Mouse (Mus musculus) forebrain, embryonic 13.5 days (tissue): ENCODE results near the gene Capn12. TPM values are rescaled to one million over a fixed set of nuclear protein-coding genes. Genes with fewer than 3 reads are reported as not detected.

Experiments
- ATAC-seq: fragments of 200-750 bp; cut with Nextera tagmentation; 2 replicates; pipeline ENCODE4 v1.8.0; 2017
- H3K27ac ChIP-seq: fragments of 300-500 bp; sonication (generic); 2 replicates; pipeline ENCODE4 v1.5.1; 2015; ENCODE audit warnings: inconsistent platforms, mild to moderate bottlenecking, moderate library complexity
- H3K27me3 ChIP-seq: fragments of 300-500 bp; sonication (generic); 2 replicates; pipeline ENCODE4 v1.6.1; 2015; ENCODE audit warnings: mild to moderate bottlenecking, inconsistent platforms
- H3K36me3 ChIP-seq: fragments of 300-500 bp; sonication (generic); 2 replicates; pipeline ENCODE4 v1.6.1; 2015; ENCODE audit warnings: mild to moderate bottlenecking, inconsistent platforms; ENCODE audit not compliant: poor library complexity, severe bottlenecking
- H3K4me1 ChIP-seq: fragments of 300-500 bp; sonication (generic); 2 replicates; pipeline ENCODE4 v1.6.1; 2015; ENCODE audit warnings: inconsistent platforms
- H3K4me2 ChIP-seq: fragments of 300-500 bp; sonication (generic); 2 replicates; pipeline ENCODE4 v1.6.1; 2015; ENCODE audit warnings: inconsistent platforms, mild to moderate bottlenecking, moderate library complexity
- H3K4me3 ChIP-seq: fragments of 300-500 bp; sonication (generic); 2 replicates; pipeline ENCODE4 v1.5.1; 2015; ENCODE audit warnings: mild to moderate bottlenecking, inconsistent platforms
- H3K9ac ChIP-seq: fragments of 300-500 bp; sonication (generic); 2 replicates; pipeline ENCODE4 v1.6.1; 2015; ENCODE audit warnings: mild to moderate bottlenecking, inconsistent platforms
- H3K9me3 ChIP-seq: fragments of 300-500 bp; sonication (generic); replicated peaks from 2 replicates; pipeline ENCODE4 v1.6.1; 2016; ENCODE audit warnings: inconsistent platforms
- WGBS: fragments of 180-500 bp; shearing (Covaris S2); methylation state at CpG from one replicate; pipeline ENCODE4 v1.1.7; 2015; 5-methylcytosine and 5-hydroxymethylcytosine counted together
- polyA plus RNA-seq: library from polyadenylated mRNA; unstranded; fragments of >200 nt; fragmentation: Nextera tagmentation; extraction: Ambion mirVana; gene quantifications from 2 replicates; pipeline ENCODE4 v1.2.1, GENCODE M21; 2015

The Capn12 gene
- polyA plus RNA-seq, 1 experiment from 2014 or later, result 0.30 TPM

DNA sequence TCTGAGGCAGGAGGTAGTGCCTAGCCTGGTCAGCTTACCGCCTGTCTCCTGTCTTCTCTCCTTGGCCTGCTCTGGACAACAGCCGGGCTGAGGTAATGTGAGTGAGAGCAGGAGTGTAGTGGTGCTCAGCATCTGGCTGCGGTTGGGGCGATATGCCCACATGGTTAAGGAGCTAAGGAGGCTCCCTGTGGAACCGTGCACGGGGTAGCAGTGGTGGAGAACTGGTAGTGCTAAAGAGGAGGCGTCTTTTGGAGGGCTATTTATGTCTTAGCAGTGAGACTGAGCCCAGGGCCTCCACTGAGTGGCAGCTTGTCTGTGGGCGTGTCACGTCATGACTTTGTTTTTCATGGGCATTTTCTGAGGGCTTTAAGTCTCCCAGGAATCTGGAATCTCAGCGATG, 22.6 kb downstream of the Capn12 start:
- Histone ChIP-seq H3K4me2 (no peak overlapping the region), H3K4me3 (no peak overlapping the region), H3K27me3 (no peaks in the 10 kb centered on the region), H3K4me1 (no peaks in the 10 kb centered on the region), H3K36me3 (peaks cover 100% of the 10 kb centered on the region), H3K27ac (no peak overlapping the region), H3K9ac (no peak overlapping the region), H3K9me3 (no peaks in the 10 kb centered on the region)
- no peak for ATAC-seq
- WGBS, result 92% methylated on average over 10 of the region's 10 CpGs

DNA sequence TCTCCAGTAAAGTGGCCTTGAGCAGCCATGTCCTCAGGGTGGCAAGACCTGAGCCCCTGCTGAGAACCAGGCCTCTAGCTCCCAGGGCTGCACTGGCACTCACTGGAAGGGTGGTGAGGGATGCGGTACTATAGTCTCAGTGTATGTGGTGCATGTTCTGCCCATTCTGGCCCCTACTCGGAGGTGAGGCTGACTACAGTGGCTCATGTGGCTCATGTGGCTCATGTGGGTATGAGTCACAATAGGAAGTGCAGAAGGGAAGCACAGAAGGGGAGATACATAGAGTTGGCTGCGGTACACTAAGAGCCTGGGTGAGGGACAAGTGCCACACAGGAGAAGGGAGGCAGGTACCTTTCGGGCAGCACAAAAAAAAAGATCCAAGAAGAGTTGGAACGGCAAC, 26.0 kb downstream of the Capn12 start:
- H3K36me3 ChIP-seq, result peaks cover 100% of the 10 kb centered on the region
- ATAC-seq, result no peak
- H3K27me3 ChIP-seq, result no peaks in the 10 kb centered on the region
- no peak overlapping the region for H3K4me3 ChIP-seq
- 95% methylated on average over 5 of the region's 5 CpGs for WGBS
- H3K4me2 ChIP-seq, result no peak overlapping the region
- no peak overlapping the region for H3K9ac ChIP-seq
- H3K4me1 ChIP-seq, result no peaks in the 10 kb centered on the region
- no peaks in the 10 kb centered on the region for H3K9me3 ChIP-seq
- no peak overlapping the region for H3K27ac ChIP-seq

DNA sequence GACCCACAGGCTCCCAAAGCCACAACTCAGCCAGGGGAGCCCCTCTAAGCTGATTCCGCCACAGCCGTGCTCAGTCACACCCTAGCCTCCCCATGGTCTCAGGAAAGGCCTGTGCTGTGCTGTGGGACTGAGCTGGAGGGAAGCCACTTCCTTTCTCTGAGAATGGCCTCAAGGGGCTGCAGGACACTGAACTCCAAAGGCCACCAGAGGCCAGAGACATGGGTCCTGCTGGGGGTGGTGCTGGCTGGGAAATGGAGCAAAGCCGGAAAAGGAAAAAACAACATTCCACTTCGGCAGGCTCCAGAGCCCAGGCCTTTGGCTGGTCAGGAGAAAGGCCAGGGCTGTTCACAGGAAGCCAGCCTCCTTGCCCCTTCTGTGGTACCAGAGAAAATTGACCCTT, 30.4 kb downstream of the Capn12 start:
- H3K9ac ChIP-seq, result no peak overlapping the region
- H3K27ac ChIP-seq, result no peak overlapping the region
- 82% methylated on average over 4 of the region's 4 CpGs for WGBS
- H3K4me2 ChIP-seq, result no peak overlapping the region
- no peaks in the 10 kb centered on the region for H3K4me1 ChIP-seq
- peaks cover 98% of the 10 kb centered on the region for H3K36me3 ChIP-seq
- no peaks in the 10 kb centered on the region for H3K9me3 ChIP-seq
- no peaks in the 10 kb centered on the region for H3K27me3 ChIP-seq
- no peak overlapping the region for H3K4me3 ChIP-seq
- ATAC-seq, result no peak

DNA sequence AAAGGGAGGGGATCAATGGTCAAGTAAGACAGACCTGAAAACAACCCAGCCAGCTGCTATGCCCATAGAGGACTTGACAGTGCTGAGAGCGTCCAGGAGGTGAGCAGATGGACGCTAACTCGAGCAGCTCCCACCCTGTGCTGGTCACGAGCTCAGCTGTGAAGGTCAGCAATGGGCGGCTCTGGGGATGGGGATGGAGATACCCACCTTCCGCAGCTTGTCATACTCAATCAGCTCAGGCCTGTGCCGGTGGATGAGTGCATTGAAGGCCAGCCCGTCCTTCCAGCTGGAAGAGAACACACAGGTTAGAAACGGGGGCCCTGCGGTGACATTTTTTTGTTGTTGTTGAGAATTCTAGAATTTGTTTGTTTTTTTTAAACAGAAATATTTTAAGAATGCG, 31.9 kb downstream of the Capn12 start:
- H3K36me3 ChIP-seq, result peaks cover 98% of the 10 kb centered on the region
- no peaks in the 10 kb centered on the region for H3K27me3 ChIP-seq
- no peak overlapping the region for H3K4me2 ChIP-seq
- WGBS, result 91% methylated on average over 11 of the region's 11 CpGs
- no peaks in the 10 kb centered on the region for H3K9me3 ChIP-seq
- H3K27ac ChIP-seq, result no peak overlapping the region
- ATAC-seq, result no peak
- no peak overlapping the region for H3K4me3 ChIP-seq
- peaks cover 9% of the 10 kb centered on the region for H3K4me1 ChIP-seq
- H3K9ac ChIP-seq, result no peak overlapping the region

DNA sequence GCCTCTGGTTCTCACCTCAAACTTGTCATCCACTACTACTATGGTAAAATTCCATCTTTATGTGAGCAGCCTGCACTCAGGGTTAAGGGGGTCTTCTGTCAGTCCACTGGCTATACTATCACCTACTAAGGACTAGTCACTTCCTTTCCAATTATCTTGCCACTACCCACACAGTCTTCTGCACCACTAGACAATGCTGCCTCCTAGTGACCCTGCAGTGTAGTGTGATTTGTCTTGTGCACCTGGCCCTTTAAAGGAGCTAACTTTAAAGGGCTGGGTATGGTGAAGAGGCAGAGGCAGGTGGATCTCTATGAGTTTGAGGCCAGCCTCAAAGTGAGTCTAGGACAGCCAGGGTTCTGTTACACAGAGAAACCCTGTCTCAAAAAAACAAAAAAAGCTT, 35.3 kb downstream of the Capn12 start:
- no peak overlapping the region for H3K9ac ChIP-seq
- H3K4me3 ChIP-seq, result no peak overlapping the region
- ATAC-seq, result no peak
- no peak overlapping the region for H3K4me2 ChIP-seq
- no peaks in the 10 kb centered on the region for H3K9me3 ChIP-seq
- H3K27me3 ChIP-seq, result no peaks in the 10 kb centered on the region
- peaks cover 42% of the 10 kb centered on the region for H3K4me1 ChIP-seq
- H3K27ac ChIP-seq, result no peak overlapping the region
- H3K36me3 ChIP-seq, result peaks cover 78% of the 10 kb centered on the region

DNA sequence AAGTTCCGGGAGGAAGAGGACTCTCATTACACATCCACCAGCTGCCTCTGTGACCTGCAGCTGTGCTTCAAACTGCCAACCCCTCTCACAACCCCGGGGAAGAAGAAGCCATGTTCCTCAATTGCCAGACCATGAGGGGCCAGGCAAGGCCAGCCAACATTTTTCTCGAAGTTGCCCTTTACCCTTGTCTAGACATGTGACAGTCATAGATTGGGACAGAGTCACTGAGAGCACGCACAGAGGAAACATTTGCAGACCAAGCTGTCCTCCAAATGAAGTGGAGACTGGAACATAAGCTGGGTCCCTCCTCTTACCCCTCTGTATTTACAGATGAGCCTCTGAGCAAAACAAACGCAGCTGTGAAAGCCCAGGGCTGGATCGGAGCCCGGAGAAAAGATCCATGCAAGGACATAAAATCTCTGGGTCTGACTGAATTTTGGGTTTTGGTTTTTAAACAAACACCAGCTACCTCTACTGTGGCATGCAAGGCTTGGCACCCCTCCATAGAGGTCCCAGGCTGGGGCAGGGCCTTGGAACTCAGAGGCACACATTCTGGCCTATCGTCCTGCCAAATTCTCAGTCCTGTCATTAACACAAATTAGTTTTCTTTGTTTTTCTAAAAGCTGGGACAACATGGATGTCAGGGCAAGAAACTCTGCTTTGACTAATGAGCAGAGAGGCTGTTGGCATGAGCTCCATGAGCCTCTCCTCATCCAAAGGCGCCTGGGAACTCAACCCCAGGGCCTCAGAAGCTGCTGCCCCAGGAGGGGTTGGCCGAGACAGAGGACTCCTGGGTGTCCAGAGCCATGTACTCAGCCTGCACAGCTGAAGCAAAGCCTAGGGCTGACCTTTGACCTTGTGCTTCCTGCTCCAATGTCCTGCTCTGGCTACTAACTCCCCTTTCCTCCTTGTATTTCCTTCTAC, 36.5 kb downstream of the Capn12 start:
- no peak; the same call in 1 of the 2 replicates for ATAC-seq
- Histone ChIP-seq H3K27ac (no peak overlapping the region), H3K4me2 (no peak overlapping the region), H3K27me3 (no peaks in the 10 kb centered on the region), H3K4me3 (no peak overlapping the region), H3K9ac (no peak overlapping the region), H3K9me3 (no peaks in the 10 kb centered on the region), H3K4me1 (peaks cover 55% of the 10 kb centered on the region), H3K36me3 (peaks cover 66% of the 10 kb centered on the region)
- whole genome bisulfite sequencing, result 65% methylated on average over 10 of the region's 10 CpGs

DNA sequence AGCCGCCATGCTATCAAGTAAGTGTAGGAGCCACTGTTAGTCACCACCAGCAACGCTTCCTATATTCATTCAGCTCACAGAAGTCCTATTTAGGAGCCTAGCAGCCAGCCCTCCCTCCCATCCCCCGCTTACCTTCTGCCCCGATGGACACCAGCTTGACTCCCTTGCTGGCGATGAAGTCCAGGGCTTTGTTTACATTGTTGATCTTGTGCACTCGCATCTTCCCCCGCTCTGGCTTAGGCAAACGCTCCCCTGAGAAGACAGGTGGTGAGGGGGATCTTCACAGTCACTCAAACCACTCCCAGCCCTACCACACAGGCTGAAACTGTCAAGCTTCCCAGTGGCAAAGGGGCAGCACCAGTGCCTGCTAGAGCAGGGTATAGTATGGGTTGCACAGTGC, 37.3 kb downstream of the Capn12 start:
- Histone ChIP-seq H3K4me2 (no peak overlapping the region), H3K36me3 (peaks cover 59% of the 10 kb centered on the region), H3K9ac (no peak overlapping the region), H3K4me3 (no peak overlapping the region), H3K4me1 (peaks cover 62% of the 10 kb centered on the region), H3K9me3 (no peaks in the 10 kb centered on the region), H3K27ac (no peak overlapping the region), H3K27me3 (no peaks in the 10 kb centered on the region)
- WGBS, result 88% methylated on average over 8 of the region's 8 CpGs
- ATAC-seq, result no peak

DNA sequence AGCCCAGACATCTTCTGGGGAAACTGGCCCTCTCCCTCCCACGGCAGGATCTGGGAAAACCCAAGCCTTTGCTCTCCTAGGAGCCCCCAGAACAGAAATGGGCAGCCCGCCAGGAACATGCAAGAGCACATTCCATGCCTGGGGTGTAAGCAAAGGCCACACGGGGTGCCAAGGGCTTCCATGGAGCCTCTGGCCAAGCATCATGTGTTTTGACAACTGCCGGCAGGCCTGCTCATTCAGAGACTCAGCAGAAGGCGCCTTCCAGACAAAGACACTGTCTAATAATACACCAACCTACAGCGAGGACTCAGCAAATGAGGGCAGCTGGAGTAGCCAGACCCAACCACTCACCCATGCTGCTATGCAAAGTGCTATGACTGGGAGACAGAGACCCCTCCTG, 38.6 kb downstream of the Capn12 start:
- peak; percentile 90 for ATAC-seq
- Histone ChIP-seq H3K4me2 (peak overlapping the region; percentile 22; the same call in 1 of the 2 replicates), H3K27me3 (no peaks in the 10 kb centered on the region), H3K27ac (peak overlapping the region; percentile 66), H3K36me3 (peaks cover 47% of the 10 kb centered on the region), H3K9me3 (no peaks in the 10 kb centered on the region), H3K4me1 (peaks cover 75% of the 10 kb centered on the region), H3K4me3 (no peak overlapping the region), H3K9ac (peak overlapping the region; percentile 49; the same call in 1 of the 2 replicates)
- 7% methylated on average over 6 of the region's 6 CpGs for WGBS

DNA sequence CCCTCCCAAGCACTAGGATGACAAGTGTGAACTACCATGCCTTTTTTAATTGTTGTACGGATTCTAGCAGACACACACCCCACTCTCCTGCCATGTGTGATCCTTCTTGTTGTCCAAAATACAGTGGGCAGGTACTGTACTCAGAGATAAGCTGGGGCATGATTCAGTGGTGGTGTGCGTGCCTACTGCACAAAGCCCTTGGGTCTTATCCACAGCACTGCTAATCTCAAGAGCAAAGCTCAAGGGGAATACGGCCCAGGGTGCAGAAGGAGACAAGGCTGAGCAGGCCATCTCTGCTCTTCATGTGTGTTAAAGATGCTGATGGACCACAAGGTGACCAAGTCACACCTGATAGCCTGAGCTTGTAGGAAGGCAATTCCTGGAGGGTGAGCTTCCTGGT, 40.0 kb downstream of the Capn12 start:
- no peak overlapping the region for H3K4me3 ChIP-seq
- H3K36me3 ChIP-seq, result peaks cover 33% of the 10 kb centered on the region
- no peak overlapping the region for H3K27ac ChIP-seq
- no peaks in the 10 kb centered on the region for H3K9me3 ChIP-seq
- WGBS, result 92% methylated on average over 3 of the region's 3 CpGs
- H3K4me2 ChIP-seq, result no peak overlapping the region
- H3K27me3 ChIP-seq, result no peaks in the 10 kb centered on the region
- peaks cover 89% of the 10 kb centered on the region for H3K4me1 ChIP-seq
- no peak overlapping the region for H3K9ac ChIP-seq
- ATAC-seq, result no peak

DNA sequence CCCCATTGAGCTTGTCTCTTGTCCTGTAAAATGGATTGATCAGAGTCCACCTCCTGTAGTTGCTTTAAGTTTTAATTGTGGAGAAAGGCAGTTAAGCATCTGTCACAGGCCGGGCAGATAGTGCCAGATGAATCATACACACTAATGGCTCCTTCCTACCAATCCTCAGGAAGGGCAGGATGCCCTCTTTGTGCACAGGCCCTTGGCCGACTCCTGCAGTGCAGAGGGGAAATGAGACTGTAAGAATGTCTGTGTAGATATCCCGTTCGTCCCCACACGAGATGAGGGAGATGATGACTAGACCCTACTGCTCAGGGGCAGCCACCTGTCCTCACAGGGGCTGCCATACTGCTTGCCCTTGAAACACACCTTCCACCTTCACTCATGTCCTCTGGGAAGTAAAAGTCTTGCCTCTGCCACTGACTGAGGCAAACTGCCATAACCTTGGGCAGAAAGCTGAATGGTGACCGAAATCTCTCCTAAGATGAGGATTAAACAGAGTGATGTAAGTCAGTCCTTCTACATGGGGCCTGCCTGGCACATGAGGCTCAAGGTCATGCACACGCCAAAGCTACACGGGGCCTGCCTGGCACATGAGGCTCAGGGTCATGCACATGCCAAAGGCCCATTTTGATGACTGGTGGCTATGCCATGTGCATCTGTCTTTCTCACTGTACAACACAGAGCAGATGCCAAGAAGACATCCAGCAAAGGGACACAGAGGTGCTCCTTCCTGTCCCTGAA, 40.7 kb downstream of the Capn12 start:
- H3K27me3 ChIP-seq, result no peaks in the 10 kb centered on the region
- no peaks in the 10 kb centered on the region for H3K9me3 ChIP-seq
- 80% methylated on average over 8 of the region's 8 CpGs for WGBS
- peaks cover 26% of the 10 kb centered on the region for H3K36me3 ChIP-seq
- ATAC-seq, result no peak
- no peak overlapping the region for H3K27ac ChIP-seq
- H3K4me3 ChIP-seq, result no peak overlapping the region
- no peak overlapping the region for H3K4me2 ChIP-seq
- H3K9ac ChIP-seq, result no peak overlapping the region
- peaks cover 95% of the 10 kb centered on the region for H3K4me1 ChIP-seq

DNA sequence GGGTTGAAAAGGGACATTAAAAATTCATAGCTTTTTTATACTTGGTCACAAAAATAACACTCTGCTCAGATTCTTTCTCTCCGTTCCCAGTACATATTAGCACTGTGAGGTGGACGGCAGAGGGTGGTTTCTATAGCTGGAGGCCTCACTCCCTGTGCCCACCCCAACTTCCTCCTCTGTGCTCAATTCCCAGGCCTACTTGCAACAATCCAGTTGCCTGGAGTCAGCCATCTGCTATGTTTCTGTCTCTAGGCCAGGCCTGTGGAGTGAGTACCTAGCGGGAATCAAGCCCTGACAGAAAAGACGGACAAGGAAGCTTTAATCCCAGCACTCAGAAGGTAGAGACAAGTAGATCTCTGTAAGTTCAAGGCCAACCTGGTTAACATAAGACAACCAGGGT, 41.4 kb downstream of the Capn12 start:
- Histone ChIP-seq H3K36me3 (peaks cover 19% of the 10 kb centered on the region), H3K4me1 (peaks cover 91% of the 10 kb centered on the region), H3K27ac (no peak overlapping the region), H3K4me3 (no peak overlapping the region), H3K27me3 (no peaks in the 10 kb centered on the region), H3K9ac (no peak overlapping the region), H3K9me3 (no peaks in the 10 kb centered on the region), H3K4me2 (no peak overlapping the region)
- WGBS, result 79% methylated on average over 4 of the region's 4 CpGs
- ATAC-seq, result no peak

DNA sequence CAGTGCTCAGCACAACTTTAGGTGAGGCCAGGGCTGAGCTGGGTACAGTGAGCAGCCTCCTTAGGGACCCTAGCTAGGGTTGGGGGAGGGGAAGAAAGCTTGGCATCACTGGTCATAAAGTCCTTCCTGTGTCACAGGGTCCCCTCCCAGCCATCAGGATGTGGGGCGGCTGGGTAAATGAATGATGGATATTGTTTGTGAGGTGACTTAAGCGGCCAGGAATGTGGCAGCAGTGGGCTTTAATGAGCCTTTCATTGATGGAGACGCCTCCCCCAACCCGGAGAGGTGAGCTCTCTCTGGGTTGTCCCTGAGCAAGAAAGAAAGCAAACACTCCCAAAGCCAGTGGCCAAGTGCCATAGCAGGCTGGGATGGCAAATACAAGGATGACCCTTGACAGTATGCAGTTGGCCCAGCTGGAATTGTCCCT, 42.7 kb downstream of the Capn12 start:
- Histone ChIP-seq H3K27me3 (no peaks in the 10 kb centered on the region), H3K4me1 (peaks cover 79% of the 10 kb centered on the region), H3K27ac (peak overlapping the region; percentile 17; the same call in 1 of the 2 replicates), H3K9me3 (no peaks in the 10 kb centered on the region), H3K4me3 (no peak overlapping the region), H3K9ac (peak overlapping the region; percentile 40), H3K36me3 (peaks cover 7% of the 10 kb centered on the region; the same call in 1 of the 2 replicates), H3K4me2 (peak overlapping the region; percentile 13; the same call in 1 of the 2 replicates)
- no peak for ATAC-seq
- 5% methylated on average over 4 of the region's 4 CpGs for WGBS
